Mouse (Mus musculus) heart, embryonic 16.5 days (tissue): ENCODE results near the gene Sorcs2. TPM values are rescaled to one million over a fixed set of nuclear protein-coding genes. Genes with fewer than 3 reads are reported as not detected.

Experiments
- ATAC-seq: fragments of 200-750 bp; cut with Nextera tagmentation; replicated peaks from 2 replicates; pipeline ENCODE4 v1.8.0; 2017; ENCODE audit warnings: moderate number of reproducible peaks; ENCODE audit not compliant: insufficient read depth, low FRiP score; ENCODE audit errors: extremely low read depth
- H3K27ac ChIP-seq: fragments of 300-500 bp; sonication (generic); 2 replicates; pipeline ENCODE4 v1.5.1; 2014; ENCODE audit warnings: mild to moderate bottlenecking, low read length, control low read depth, moderate library complexity
- H3K27me3 ChIP-seq: fragments of 300-500 bp; sonication (generic); 2 replicates; pipeline ENCODE4 v1.6.1; 2014; ENCODE audit warnings: low read length, mixed read lengths; ENCODE audit not compliant: control insufficient read depth, insufficient read depth
- H3K36me3 ChIP-seq: fragments of 300-500 bp; sonication (generic); 2 replicates; pipeline ENCODE4 v1.6.1; 2014; ENCODE audit not compliant: control insufficient read depth, insufficient read depth
- H3K4me1 ChIP-seq: fragments of 300-500 bp; sonication (generic); 2 replicates; pipeline ENCODE4 v1.6.1; 2014; ENCODE audit warnings: low read length, mixed read lengths; ENCODE audit not compliant: control insufficient read depth, insufficient read depth
- H3K4me2 ChIP-seq: fragments of 300-500 bp; sonication (generic); 2 replicates; pipeline ENCODE4 v1.6.1; 2014; ENCODE audit warnings: low read depth, mild to moderate bottlenecking, control low read depth, low read length
- H3K4me3 ChIP-seq: fragments of 300-500 bp; sonication (generic); 2 replicates; pipeline ENCODE4 v1.5.1; 2014; ENCODE audit warnings: mild to moderate bottlenecking, control low read depth, low read length
- H3K9ac ChIP-seq: fragments of 300-500 bp; sonication (generic); 2 replicates; pipeline ENCODE4 v1.6.1; 2014; ENCODE audit warnings: low read length, control low read depth
- H3K9me3 ChIP-seq: fragments of 300-500 bp; sonication (generic); replicated peaks from 2 replicates; pipeline ENCODE4 v1.6.1; 2016; ENCODE audit warnings: low read length; ENCODE audit not compliant: control insufficient read depth
- WGBS: fragments of 180-500 bp; shearing (Covaris S2); extraction: QIAGEN DNeasy Blood & Tissue Kit; methylation state at CpG from one replicate; pipeline ENCODE4 v1.1.7; 2014; 5-methylcytosine and 5-hydroxymethylcytosine counted together
- polyA plus RNA-seq: library from polyadenylated mRNA; unstranded; fragments of >200 nt; fragmentation: Nextera tagmentation; extraction: Ambion mirVana; gene quantifications from 2 replicates; pipeline ENCODE4 v1.2.1, GENCODE M21; 2015

The Sorcs2 gene
- polyA plus RNA-seq, 1 experiment from 2014 or later = 8.2 TPM

DNA sequence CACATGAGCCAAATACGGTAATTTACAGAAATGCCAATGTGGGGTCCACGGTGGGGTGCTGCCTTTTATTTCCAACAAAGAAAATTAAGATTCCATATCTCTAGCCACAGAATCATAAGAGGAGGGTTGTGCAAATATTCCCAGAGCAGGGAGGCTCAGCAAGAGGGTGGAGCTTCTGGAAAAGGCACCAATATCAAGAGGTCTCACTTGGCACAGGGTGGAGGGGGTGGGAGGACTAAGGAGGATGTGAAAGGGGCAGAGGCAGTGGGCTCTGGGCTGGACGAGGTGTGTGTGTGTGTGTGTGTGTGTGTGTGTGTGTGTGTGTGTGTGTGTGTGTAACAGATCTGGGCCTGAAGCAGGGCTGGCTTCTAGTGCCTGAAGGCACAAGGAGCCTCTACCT is 297.5 kb downstream of the Sorcs2 start:
- no peak overlapping the region for H3K4me3 ChIP-seq
- no peaks in the 10 kb centered on the region for H3K36me3 ChIP-seq
- ATAC-seq = no peak
- WGBS = 71% methylated on average over 3 of the region's 3 CpGs
- H3K9me3 ChIP-seq = peaks cover 3% of the 10 kb centered on the region
- no peak overlapping the region for H3K27ac ChIP-seq
- peaks cover 19% of the 10 kb centered on the region for H3K4me1 ChIP-seq
- no peak overlapping the region for H3K4me2 ChIP-seq
- H3K9ac ChIP-seq = no peak overlapping the region
- H3K27me3 ChIP-seq = no peaks in the 10 kb centered on the region

DNA sequence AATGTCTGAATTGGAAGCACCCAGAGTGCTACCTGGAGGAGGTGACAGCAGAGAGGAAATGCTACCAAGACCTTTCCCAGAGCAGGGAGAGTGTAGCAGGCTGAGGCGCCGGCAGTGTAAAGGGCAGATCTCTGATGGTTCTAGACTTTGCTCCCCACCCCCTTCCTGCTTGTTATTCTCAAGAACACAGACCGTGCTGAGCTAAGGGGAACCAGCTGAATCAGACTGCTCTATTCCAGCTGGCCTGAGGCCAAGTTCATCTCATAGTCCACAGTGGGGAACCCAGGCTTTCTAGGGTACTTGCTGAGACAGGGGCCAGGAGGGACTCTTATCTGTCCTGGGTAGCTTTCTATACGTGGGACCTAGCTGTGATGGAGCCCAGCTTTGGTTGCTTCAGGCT is 298.3 kb downstream of the Sorcs2 start:
- WGBS = 38% methylated on average over 4 of the region's 4 CpGs
- Histone ChIP-seq H3K4me1 (peaks cover 19% of the 10 kb centered on the region), H3K4me3 (no peak overlapping the region), H3K9me3 (peaks cover 3% of the 10 kb centered on the region), H3K27me3 (no peaks in the 10 kb centered on the region), H3K36me3 (no peaks in the 10 kb centered on the region), H3K9ac (no peak overlapping the region), H3K27ac (no peak overlapping the region), H3K4me2 (no peak overlapping the region)
- ATAC-seq = no peak

DNA sequence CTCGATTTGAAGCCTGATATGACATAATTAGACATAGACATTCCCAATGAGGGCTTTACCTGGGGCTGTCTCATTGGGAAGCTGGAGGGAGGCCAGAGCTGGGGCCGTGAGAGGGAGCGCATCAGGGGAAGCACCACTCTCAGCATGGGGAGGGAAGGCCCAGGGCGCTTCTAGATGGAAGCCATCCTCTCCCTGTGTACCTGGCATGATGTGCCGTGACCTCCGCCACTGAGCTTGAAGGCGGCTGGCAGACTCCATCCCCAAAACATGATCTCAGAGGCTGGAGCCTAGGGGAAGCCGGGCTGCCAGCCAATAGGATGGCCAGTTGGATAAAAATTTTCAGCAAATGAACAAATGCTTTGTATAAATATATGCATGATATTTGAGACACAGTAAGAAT is 301.9 kb downstream of the Sorcs2 start:
- H3K27ac ChIP-seq = no peak overlapping the region
- no peak overlapping the region for H3K4me2 ChIP-seq
- H3K9ac ChIP-seq = no peak overlapping the region
- peaks cover 19% of the 10 kb centered on the region for H3K4me1 ChIP-seq
- H3K27me3 ChIP-seq = no peaks in the 10 kb centered on the region
- no peaks in the 10 kb centered on the region for H3K36me3 ChIP-seq
- WGBS = 75% methylated on average over 8 of the region's 8 CpGs
- H3K4me3 ChIP-seq = no peak overlapping the region
- no peaks in the 10 kb centered on the region for H3K9me3 ChIP-seq
- ATAC-seq = no peak

DNA sequence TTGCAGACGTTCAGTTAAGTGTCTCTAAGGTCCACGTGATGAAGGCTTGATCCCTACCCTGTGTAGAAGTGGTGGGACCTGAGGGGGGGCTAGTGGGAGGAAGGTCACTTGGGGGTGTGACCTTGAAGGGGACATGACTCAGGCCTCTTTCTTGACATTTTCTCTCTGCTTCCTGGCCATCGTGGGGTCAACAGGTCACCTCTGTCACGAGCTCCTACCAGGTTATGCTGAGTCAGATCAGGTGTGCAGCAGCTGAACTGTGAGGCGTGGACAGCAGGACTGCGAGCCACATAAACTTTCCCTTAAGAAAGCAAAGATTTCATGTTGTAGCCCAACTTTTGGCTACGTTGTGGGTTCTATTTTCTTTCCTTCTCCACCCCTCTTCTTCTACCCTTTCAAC is 307.9 kb downstream of the Sorcs2 start:
- no peaks in the 10 kb centered on the region for H3K36me3 ChIP-seq
- WGBS = 62% methylated on average over 7 of the region's 7 CpGs
- H3K4me1 ChIP-seq = peaks cover 17% of the 10 kb centered on the region
- no peaks in the 10 kb centered on the region for H3K9me3 ChIP-seq
- ATAC-seq = no peak
- H3K27ac ChIP-seq = no peak overlapping the region
- H3K9ac ChIP-seq = no peak overlapping the region
- no peak overlapping the region for H3K4me2 ChIP-seq
- H3K27me3 ChIP-seq = no peaks in the 10 kb centered on the region
- no peak overlapping the region for H3K4me3 ChIP-seq

DNA sequence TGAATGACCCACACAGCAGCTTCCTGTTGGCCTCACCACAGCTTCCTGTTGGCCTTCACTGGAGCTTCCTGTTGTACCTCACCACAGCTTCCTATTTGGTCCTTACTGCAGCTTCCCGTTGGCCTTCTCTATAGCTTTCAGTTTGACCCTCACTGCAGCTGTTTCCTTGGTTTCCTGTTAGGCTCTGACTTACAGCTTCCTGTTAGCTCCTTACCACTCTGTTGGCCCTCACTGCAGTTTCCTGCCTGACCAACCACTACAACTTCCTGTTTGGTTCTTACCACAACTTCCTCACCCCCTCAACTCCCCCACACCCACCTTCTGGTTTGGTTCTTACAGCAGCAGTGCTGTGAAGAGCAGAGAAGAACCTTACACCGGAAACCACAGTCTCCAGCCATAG is 308.7 kb downstream of the Sorcs2 start:
- Histone ChIP-seq H3K9me3 (no peaks in the 10 kb centered on the region), H3K27me3 (no peaks in the 10 kb centered on the region), H3K4me3 (no peak overlapping the region), H3K4me2 (no peak overlapping the region), H3K36me3 (no peaks in the 10 kb centered on the region), H3K4me1 (peaks cover 25% of the 10 kb centered on the region), H3K27ac (peak overlapping the region; percentile 59), H3K9ac (no peak overlapping the region)
- WGBS = 68% methylated on average over 2 of the region's 2 CpGs
- 0 out of 2 replicates have a peak, but pooled peaks have one; percentile 20 for ATAC-seq

DNA sequence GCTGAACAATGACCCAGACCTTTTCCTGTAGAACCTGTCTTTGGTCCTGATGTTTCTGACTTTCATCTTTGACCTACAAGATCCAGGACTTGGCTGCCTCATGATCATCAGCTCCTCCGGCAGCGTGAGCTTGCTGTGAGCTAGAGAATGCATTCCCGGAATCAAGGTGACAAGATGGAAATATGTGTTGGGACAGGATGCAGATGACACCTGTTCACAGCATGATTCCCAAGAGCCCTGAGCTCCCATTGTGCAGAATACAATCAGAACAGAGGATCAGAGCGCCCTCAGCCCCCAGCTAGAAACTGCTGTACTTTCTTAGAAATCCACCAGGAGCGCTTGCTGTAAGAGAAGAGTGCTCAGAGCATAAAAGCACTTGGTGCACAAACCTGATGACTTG is 311.0 kb downstream of the Sorcs2 start:
- H3K27ac ChIP-seq = no peak overlapping the region
- H3K4me2 ChIP-seq = no peak overlapping the region
- no peak for ATAC-seq
- peaks cover 32% of the 10 kb centered on the region for H3K4me1 ChIP-seq
- WGBS = 86% methylated on average over 5 of the region's 5 CpGs
- H3K4me3 ChIP-seq = no peak overlapping the region
- H3K9me3 ChIP-seq = no peaks in the 10 kb centered on the region
- no peak overlapping the region for H3K9ac ChIP-seq
- H3K36me3 ChIP-seq = no peaks in the 10 kb centered on the region
- H3K27me3 ChIP-seq = no peaks in the 10 kb centered on the region

DNA sequence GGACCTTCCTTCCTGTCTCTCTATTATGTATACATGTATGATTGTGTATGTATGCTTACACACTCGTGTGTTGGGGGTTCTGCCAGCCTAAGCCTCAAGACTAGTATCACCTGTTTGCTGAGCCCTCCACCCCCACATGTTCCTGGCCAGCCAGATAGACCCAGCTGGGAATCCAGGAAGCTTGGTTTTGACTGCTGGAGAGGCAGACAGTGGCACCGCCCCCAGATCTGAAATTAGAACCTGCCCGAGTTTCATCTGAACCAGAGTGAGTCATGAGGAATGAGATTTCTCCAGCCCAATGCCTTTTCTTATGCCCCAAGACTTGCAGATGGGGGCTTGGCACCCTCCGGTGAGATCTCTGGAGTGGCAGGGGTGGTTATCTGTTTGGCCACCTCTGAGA is 312.3 kb downstream of the Sorcs2 start:
- Histone ChIP-seq H3K4me1 (peaks cover 44% of the 10 kb centered on the region), H3K36me3 (no peaks in the 10 kb centered on the region), H3K27me3 (no peaks in the 10 kb centered on the region), H3K27ac (peak overlapping the region; percentile 89; the same call in 1 of the 2 replicates), H3K4me3 (no peak overlapping the region), H3K9me3 (no peaks in the 10 kb centered on the region), H3K4me2 (no peak overlapping the region), H3K9ac (peak overlapping the region; percentile 30)
- no peak for ATAC-seq
- 44% methylated on average over 4 of the region's 4 CpGs for WGBS

DNA sequence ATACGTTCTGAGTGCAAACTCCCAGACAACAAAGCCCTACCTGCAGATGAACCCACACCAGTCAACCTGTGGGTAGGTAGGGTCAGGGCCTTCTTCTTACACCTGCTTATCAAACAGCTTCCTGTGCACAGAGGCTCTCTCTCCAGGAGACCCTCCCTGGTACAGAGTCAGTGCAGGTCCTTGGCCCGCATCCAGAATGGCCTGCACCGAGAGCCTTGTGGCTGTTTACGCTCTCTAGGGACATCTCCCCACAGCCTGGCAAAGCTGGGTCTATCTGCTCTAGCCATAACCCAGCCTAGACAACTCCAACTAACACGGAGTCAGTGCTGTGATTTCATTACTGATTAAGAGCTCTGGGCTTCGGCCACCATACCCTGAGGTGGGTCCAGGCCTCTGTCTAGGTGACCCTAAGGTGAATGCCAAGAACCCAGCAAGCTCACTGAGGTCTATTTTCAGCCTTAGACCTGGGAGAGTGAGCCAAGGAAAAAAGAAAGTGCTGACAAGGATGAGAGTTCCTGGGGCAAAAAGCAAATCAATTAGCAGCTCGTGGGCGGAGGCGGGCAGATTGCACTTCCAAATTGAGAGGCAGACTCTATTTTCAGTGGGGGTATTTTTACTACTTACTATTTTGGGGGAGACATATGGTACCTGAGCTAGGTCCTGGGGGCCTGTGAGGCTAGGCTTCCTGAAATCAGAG is 313.9 kb downstream of the Sorcs2 start:
- 46% methylated on average over 9 of the region's 9 CpGs for WGBS
- peak overlapping the region; percentile 89 for H3K27ac ChIP-seq
- peak; percentile 71 for ATAC-seq
- H3K4me2 ChIP-seq = no peak overlapping the region
- no peaks in the 10 kb centered on the region for H3K9me3 ChIP-seq
- H3K4me1 ChIP-seq = peaks cover 41% of the 10 kb centered on the region
- H3K4me3 ChIP-seq = no peak overlapping the region
- no peaks in the 10 kb centered on the region for H3K27me3 ChIP-seq
- no peaks in the 10 kb centered on the region for H3K36me3 ChIP-seq
- no peak overlapping the region; the same call in 1 of the 2 replicates for H3K9ac ChIP-seq

DNA sequence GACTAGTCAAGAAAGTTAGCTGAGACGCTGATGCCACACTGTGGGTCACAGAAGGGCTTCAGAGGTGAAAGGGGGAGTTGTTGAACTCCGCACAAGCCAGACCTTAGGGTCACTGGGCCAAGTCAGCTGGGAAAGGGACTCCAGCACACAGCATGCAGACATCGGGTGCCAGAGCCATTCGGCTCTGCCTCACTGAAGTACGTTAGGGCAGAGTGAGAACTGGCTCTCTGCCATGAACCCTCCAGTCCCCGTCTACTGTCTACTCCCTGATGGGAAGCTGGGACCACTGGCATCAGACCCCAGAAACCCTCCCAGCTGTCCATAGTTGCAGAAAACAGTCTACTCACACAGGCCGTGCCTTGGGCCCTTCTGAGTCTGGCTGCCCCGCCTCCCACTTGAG is 316.9 kb downstream of the Sorcs2 start:
- 41% methylated on average over 8 of the region's 8 CpGs for WGBS
- no peak overlapping the region for H3K9ac ChIP-seq
- ATAC-seq = no peak

More for the DNA sequence above, 316.9 kb downstream of the Sorcs2 start:
- peaks cover 39% of the 10 kb centered on the region for H3K4me1 ChIP-seq
- H3K36me3 ChIP-seq = 0 out of 2 replicates have a peak, but pooled peaks cover 2% of the 10 kb centered on the region
- no peak overlapping the region for H3K27ac ChIP-seq
- no peak overlapping the region for H3K4me2 ChIP-seq
- no peak overlapping the region for H3K4me3 ChIP-seq
- no peaks in the 10 kb centered on the region for H3K9me3 ChIP-seq
- no peaks in the 10 kb centered on the region for H3K27me3 ChIP-seq
